Mouse (Mus musculus) embryo, embryonic 9.5 days (tissue): ENCODE results near the gene Akap13.
A peak's percentile ranks its signal among the peaks of the same experiment; 100 is the strongest.

ENCODE experiments used
- DNase-seq: peaks from one replicate; pipeline ENCODE4 v3.0.0-alpha.2; 2017; ENCODE audit errors: extremely low spot score

Akap13 gene

GRCm38 (mm10) chr7:75633807-75634526 is 178.6 kb downstream of the Akap13 start:
- no peak for DNase-seq

GRCm38 (mm10) chr7:75638769-75639168 is 183.4 kb downstream of the Akap13 start:
- no peak for DNase-seq

- peak; percentile 60 for DNase-seq
Measured at GRCm38 (mm10) chr7:75639541-75639940, 184.2 kb downstream of the Akap13 start.

GRCm38 (mm10) chr7:75640074-75640473 is 184.7 kb downstream of the Akap13 start:
- DNase-seq, result no peak

- DNase-seq, result peak; percentile 3
Measured at GRCm38 (mm10) chr7:75640671-75641070, 185.3 kb downstream of the Akap13 start.

- DNase-seq, result no peak
Measured at GRCm38 (mm10) chr7:75641415-75642177, 186.3 kb downstream of the Akap13 start.

GRCm38 (mm10) chr7:75642178-75642777 is 186.9 kb downstream of the Akap13 start:
- DNase-seq, result peak; percentile 70

- no peak for DNase-seq
Measured at GRCm38 (mm10) chr7:75642846-75643563, 187.7 kb downstream of the Akap13 start.

- no peak for DNase-seq
Measured at GRCm38 (mm10) chr7:75643986-75644385, 188.7 kb downstream of the Akap13 start.

GRCm38 (mm10) chr7:75644585-75644984 is 189.3 kb downstream of the Akap13 start:
- no peak for DNase-seq

- DNase-seq, result no peak
Measured at GRCm38 (mm10) chr7:75645156-75645933, 190.0 kb downstream of the Akap13 start.

GRCm38 (mm10) chr7:75648051-75648450 is 192.7 kb downstream of the Akap13 start:
- no peak for DNase-seq

- DNase-seq, result no peak
Measured at GRCm38 (mm10) chr7:75648961-75649360, 193.6 kb downstream of the Akap13 start.

- DNase-seq, result no peak
Measured at GRCm38 (mm10) chr7:75649966-75650365, 194.6 kb downstream of the Akap13 start.

GRCm38 (mm10) chr7:75653684-75654317 is 198.5 kb downstream of the Akap13 start:
- DNase-seq, result no peak

GRCm38 (mm10) chr7:75655180-75656074 is 200.1 kb downstream of the Akap13 start:
- no peak for DNase-seq

GRCm38 (mm10) chr7:75656297-75656852 is 201.0 kb downstream of the Akap13 start:
- DNase-seq, result no peak

- no peak for DNase-seq
Measured at GRCm38 (mm10) chr7:75656896-75657295, 201.6 kb downstream of the Akap13 start.

- no peak for DNase-seq
Measured at GRCm38 (mm10) chr7:75664455-75664854, 209.1 kb downstream of the Akap13 start.
